Mouse (Mus musculus) liver, adult 2 months (tissue): Measurements from ENCODE around the gene Vti1a.

ENCODE experiments used
- CTCF ChIP-seq: fragments of 200-500 bp; IDR thresholded peaks from 2 replicates; pipeline ENCODE4 v1.5.1; 2011; ENCODE audit warnings: low read depth, low read length, control low read depth
- POLR2A ChIP-seq: fragments of 200-500 bp; IDR thresholded peaks from 2 replicates; pipeline ENCODE4 v1.6.1; 2011; ENCODE audit warnings: low read length, control low read depth; ENCODE audit not compliant: insufficient read depth; ENCODE audit errors: extremely low read depth

DNA sequence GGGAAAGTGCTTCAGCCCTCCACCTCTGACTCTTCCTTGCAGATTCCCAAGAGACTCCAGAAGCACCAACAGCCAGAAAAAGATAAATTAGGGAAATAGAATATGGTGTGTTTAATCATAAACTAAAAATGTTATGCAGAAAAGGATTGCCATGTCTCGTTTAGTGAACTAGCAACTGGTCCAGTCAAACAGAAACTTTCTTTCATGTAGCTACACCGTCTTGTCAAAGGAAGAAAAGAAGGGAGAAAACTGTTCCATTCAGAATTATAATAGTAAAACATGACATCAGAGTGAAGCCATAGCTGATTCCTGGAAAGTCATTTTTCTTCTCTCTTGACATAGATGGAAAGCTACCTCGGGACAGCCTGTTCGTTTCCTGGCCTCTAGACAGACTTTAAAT lies 185.9 kb downstream of the Vti1a start:
- TF ChIP-seq CTCF: no peak
- no peak for TF ChIP-seq POLR2A
